Mouse (Mus musculus): ENCODE data around the gene Tead1. TPM values are rescaled to one million over a fixed set of nuclear protein-coding genes. Genes with fewer than 3 reads are reported as not detected.

Tead1 gene
- polyA plus RNA-seq, 1 experiment from 2014 or later, result 1.5 TPM

DNA sequence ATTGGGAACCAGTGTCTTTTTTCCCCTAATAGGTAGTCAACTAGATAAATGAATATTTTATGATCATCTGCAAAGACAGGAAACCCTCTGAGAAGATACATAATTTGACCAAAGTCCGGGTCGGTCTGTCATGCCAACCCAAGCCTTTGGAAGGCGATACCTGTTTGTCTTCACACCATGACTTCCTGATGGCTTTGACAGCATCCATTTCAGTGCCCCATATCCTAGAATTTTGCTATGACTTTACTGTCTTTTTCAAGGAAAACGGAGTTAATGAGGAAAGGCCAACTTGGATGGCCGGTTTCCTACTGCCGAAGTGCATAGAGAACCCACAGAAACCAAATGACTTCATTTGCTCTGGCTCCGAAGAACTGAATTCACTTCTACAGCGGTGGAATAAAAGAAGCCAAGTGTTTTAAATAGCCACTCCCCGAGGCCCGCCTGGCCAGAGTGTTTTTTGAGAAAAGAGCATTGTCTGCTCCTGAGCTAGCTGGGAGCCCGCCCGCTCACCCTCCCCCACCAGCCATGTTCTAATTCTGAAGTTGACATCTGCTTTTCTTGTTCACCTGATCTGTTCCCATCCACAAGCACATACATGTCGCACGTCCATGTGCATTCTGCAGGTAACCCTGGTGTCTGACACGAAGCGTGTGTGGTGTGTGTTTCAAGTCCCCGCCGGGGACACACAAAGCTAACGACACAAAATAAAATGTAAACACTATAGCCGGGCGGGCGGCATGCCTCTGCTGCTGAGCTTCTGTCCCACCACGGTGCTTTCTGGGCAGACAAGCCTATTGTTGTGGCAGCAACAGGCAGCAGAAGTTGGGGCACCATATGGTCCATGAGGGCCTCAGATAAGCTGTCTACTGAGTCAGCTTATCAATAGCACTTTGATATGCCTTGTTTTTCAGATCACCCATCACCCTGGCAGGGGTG lies 5.8 kb downstream of the Tead1 start:
- Histone ChIP-seq H3K27ac (ENCODE audit: low read length) (no peak overlapping the region), H3K4me3 (ENCODE audit: low read depth, low read length) (no peak overlapping the region), H3K4me2 (ENCODE audit: low read depth, low read length) (no peak overlapping the region), H3K9ac (ENCODE audit: low read depth, low read length) (no peak overlapping the region), H3K27me3 (ENCODE audit: control insufficient read depth, insufficient read depth, low read depth, low read length) (peaks cover 23% of the 10 kb centered on the region), H3K4me1 (ENCODE audit: control insufficient read depth, low read depth, low read length) (no peaks in the 10 kb centered on the region; the same call in 1 of the 2 replicates), H3K9me3 (replicated peaks; ENCODE audit: control insufficient read depth, low read length) (no peaks in the 10 kb centered on the region), H3K36me3 (ENCODE audit: control insufficient read depth, insufficient read depth) (no peaks in the 10 kb centered on the region)
- no peak for ATAC-seq (ENCODE audit: low read depth)
- 12% methylated on average over 23 of the region's 23 CpGs for WGBS (ENCODE audit: insufficient replicate concordance)

GRCm38 (mm10) chr7:112685993-112686392 lies 6.9 kb downstream of the Tead1 start:
- no peaks in the 10 kb centered on the region for H3K9me3 ChIP-seq (replicated peaks; ENCODE audit: control insufficient read depth, low read length)
- H3K9ac ChIP-seq (ENCODE audit: low read depth, low read length), result no peak overlapping the region
- H3K4me1 ChIP-seq (ENCODE audit: control insufficient read depth, low read depth, low read length), result no peaks in the 10 kb centered on the region; the same call in 1 of the 2 replicates
- no peak overlapping the region for H3K4me3 ChIP-seq (ENCODE audit: low read depth, low read length)
- H3K27ac ChIP-seq (ENCODE audit: low read length), result no peak overlapping the region
- no peak overlapping the region for H3K4me2 ChIP-seq (ENCODE audit: low read depth, low read length)
- no peak for ATAC-seq (ENCODE audit: low read depth)
- H3K36me3 ChIP-seq (ENCODE audit: control insufficient read depth, insufficient read depth), result no peaks in the 10 kb centered on the region
- WGBS (ENCODE audit: insufficient replicate concordance), result 67% methylated on average over 3 of the region's 3 CpGs
- H3K27me3 ChIP-seq (ENCODE audit: control insufficient read depth, insufficient read depth, low read depth, low read length), result peaks cover 13% of the 10 kb centered on the region

- H3K27me3 ChIP-seq (ENCODE audit: control insufficient read depth, insufficient read depth, low read depth, low read length), result peaks cover 11% of the 10 kb centered on the region; the same call in 1 of the 2 replicates
- no peak overlapping the region for H3K27ac ChIP-seq (ENCODE audit: low read length)
- no peaks in the 10 kb centered on the region for H3K36me3 ChIP-seq (ENCODE audit: control insufficient read depth, insufficient read depth)
- H3K4me2 ChIP-seq (ENCODE audit: low read depth, low read length), result no peak overlapping the region
- no peak overlapping the region for H3K4me3 ChIP-seq (ENCODE audit: low read depth, low read length)
- H3K9ac ChIP-seq (ENCODE audit: low read depth, low read length), result no peak overlapping the region
- no peaks in the 10 kb centered on the region; the same call in 1 of the 2 replicates for H3K4me1 ChIP-seq (ENCODE audit: control insufficient read depth, low read depth, low read length)
- H3K9me3 ChIP-seq (replicated peaks; ENCODE audit: control insufficient read depth, low read length), result no peaks in the 10 kb centered on the region
- WGBS (ENCODE audit: insufficient replicate concordance), result 44% methylated on average over 10 of the region's 10 CpGs
- no peak for ATAC-seq (ENCODE audit: low read depth)
Measured at GRCm38 (mm10) chr7:112686586-112686985, 7.5 kb downstream of the Tead1 start.

DNA sequence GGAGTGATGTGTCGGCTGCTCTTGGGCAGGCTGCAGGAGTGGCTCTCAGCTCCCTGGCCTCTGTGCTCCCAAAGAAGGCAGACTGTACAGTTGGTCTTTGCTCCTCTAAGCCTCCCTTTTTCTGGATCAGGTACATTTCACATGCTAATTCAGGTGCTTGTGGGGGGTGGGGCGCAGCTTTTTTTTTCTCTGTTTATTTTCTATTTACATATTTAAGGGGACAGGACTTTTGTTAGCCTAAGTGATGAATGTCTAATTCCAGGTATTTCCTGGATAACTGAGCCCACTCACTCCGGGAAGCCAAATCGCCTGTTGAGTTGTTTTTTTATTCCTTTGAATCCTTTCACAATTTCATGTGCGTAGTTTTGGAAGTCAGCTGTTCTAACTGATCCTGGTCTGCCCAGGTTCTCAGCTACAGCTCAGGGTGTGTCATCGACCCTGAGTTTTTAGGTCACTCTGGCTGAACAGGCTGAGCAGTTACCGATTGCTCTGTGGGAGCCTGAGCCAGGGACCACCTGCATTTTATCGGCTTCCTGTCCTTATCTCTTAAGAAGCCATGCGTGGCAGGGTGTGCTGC lies 9.4 kb downstream of the Tead1 start:
- Histone ChIP-seq H3K27ac (ENCODE audit: low read length) (no peak overlapping the region), H3K9ac (ENCODE audit: low read depth, low read length) (no peak overlapping the region), H3K9me3 (replicated peaks; ENCODE audit: control insufficient read depth, low read length) (no peaks in the 10 kb centered on the region), H3K4me2 (ENCODE audit: low read depth, low read length) (no peak overlapping the region), H3K36me3 (ENCODE audit: control insufficient read depth, insufficient read depth) (no peaks in the 10 kb centered on the region), H3K27me3 (ENCODE audit: control insufficient read depth, insufficient read depth, low read depth, low read length) (peaks cover 8% of the 10 kb centered on the region; the same call in 1 of the 2 replicates), H3K4me3 (ENCODE audit: low read depth, low read length) (no peak overlapping the region), H3K4me1 (ENCODE audit: control insufficient read depth, low read depth, low read length) (no peaks in the 10 kb centered on the region; the same call in 1 of the 2 replicates)
- 29% methylated on average over 9 of the region's 9 CpGs for WGBS (ENCODE audit: insufficient replicate concordance)
- ATAC-seq (ENCODE audit: low read depth), result no peak

- Histone ChIP-seq H3K4me1 (ENCODE audit: control insufficient read depth, low read depth, low read length) (no peaks in the 10 kb centered on the region; the same call in 1 of the 2 replicates), H3K36me3 (ENCODE audit: control insufficient read depth, insufficient read depth) (no peaks in the 10 kb centered on the region), H3K9ac (ENCODE audit: low read depth, low read length) (no peak overlapping the region), H3K27ac (ENCODE audit: low read length) (no peak overlapping the region), H3K9me3 (replicated peaks; ENCODE audit: control insufficient read depth, low read length) (no peaks in the 10 kb centered on the region), H3K4me2 (ENCODE audit: low read depth, low read length) (no peak overlapping the region), H3K27me3 (ENCODE audit: control insufficient read depth, insufficient read depth, low read depth, low read length) (no peaks in the 10 kb centered on the region; the same call in 1 of the 2 replicates), H3K4me3 (ENCODE audit: low read depth, low read length) (no peak overlapping the region)
- 20% methylated on average over 7 of the region's 7 CpGs for WGBS (ENCODE audit: insufficient replicate concordance)
- ATAC-seq (ENCODE audit: low read depth), result no peak
Measured at GRCm38 (mm10) chr7:112690836-112691781, 12.0 kb downstream of the Tead1 start.

DNA sequence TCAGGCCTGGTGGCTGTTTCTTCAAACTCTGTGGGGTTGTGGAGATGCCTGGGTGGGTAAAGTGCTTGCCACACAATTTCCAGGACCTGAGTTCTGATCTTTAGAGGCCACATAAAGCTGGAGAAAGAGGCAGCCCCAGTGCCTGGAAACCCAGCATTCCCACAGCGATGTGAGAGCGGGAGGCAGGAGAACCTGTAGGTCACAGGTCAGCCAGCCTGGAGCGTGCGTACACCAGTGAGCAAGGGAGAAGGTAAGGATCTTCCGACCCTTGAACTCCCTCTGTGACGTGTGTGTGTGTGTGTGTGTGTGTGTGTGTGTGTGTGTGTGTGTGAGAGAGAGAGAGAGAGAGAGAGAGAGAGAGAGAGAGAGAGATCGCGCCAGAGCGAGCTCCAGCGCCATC lies 14.4 kb downstream of the Tead1 start:
- no peaks in the 10 kb centered on the region for H3K27me3 ChIP-seq (ENCODE audit: control insufficient read depth, insufficient read depth, low read depth, low read length)
- no peak overlapping the region for H3K4me3 ChIP-seq (ENCODE audit: low read depth, low read length)
- ATAC-seq (ENCODE audit: low read depth), result no peak
- no peaks in the 10 kb centered on the region; the same call in 1 of the 2 replicates for H3K4me1 ChIP-seq (ENCODE audit: control insufficient read depth, low read depth, low read length)
- H3K4me2 ChIP-seq (ENCODE audit: low read depth, low read length), result no peak overlapping the region
- no peak overlapping the region for H3K9ac ChIP-seq (ENCODE audit: low read depth, low read length)
- no peaks in the 10 kb centered on the region for H3K36me3 ChIP-seq (ENCODE audit: control insufficient read depth, insufficient read depth)
- no peak overlapping the region for H3K27ac ChIP-seq (ENCODE audit: low read length)
- WGBS (ENCODE audit: insufficient replicate concordance), result 63% methylated on average over 10 of the region's 10 CpGs
- no peaks in the 10 kb centered on the region for H3K9me3 ChIP-seq (replicated peaks; ENCODE audit: control insufficient read depth, low read length)

DNA sequence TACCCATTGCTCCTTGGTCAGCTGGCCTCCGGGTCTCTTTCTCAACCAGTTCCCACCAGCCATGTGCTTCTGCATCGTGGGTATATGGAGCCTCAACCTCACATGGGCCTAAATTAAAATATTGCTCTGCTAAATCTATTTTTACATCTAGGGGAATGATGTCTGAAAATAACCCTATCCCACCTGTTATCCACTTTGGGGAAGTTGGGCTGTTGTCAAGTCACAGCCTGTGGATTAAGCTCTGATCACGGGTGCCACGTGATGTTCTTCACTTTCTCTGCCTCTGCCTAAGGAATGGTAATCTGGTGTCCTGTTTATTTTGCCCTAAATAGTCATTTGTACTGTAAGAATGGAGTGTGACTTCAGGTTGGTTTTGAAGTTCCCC lies 17.7 kb downstream of the Tead1 start:
- Histone ChIP-seq H3K4me3 (ENCODE audit: low read depth, low read length) (no peak overlapping the region), H3K4me2 (ENCODE audit: low read depth, low read length) (no peak overlapping the region), H3K36me3 (ENCODE audit: control insufficient read depth, insufficient read depth) (no peaks in the 10 kb centered on the region), H3K9ac (ENCODE audit: low read depth, low read length) (no peak overlapping the region), H3K27me3 (ENCODE audit: control insufficient read depth, insufficient read depth, low read depth, low read length) (no peaks in the 10 kb centered on the region), H3K9me3 (replicated peaks; ENCODE audit: control insufficient read depth, low read length) (no peaks in the 10 kb centered on the region), H3K27ac (ENCODE audit: low read length) (no peak overlapping the region), H3K4me1 (ENCODE audit: control insufficient read depth, low read depth, low read length) (no peaks in the 10 kb centered on the region)
- no peak for ATAC-seq (ENCODE audit: low read depth)
- WGBS (ENCODE audit: insufficient replicate concordance), result 18% methylated on average over 4 of the region's 4 CpGs

- Histone ChIP-seq H3K27ac (ENCODE audit: low read length) (no peak overlapping the region), H3K36me3 (ENCODE audit: control insufficient read depth, insufficient read depth) (no peaks in the 10 kb centered on the region), H3K4me1 (ENCODE audit: control insufficient read depth, low read depth, low read length) (no peaks in the 10 kb centered on the region), H3K4me2 (ENCODE audit: low read depth, low read length) (no peak overlapping the region), H3K27me3 (ENCODE audit: control insufficient read depth, insufficient read depth, low read depth, low read length) (no peaks in the 10 kb centered on the region), H3K9me3 (replicated peaks; ENCODE audit: control insufficient read depth, low read length) (no peaks in the 10 kb centered on the region), H3K4me3 (ENCODE audit: low read depth, low read length) (no peak overlapping the region), H3K9ac (ENCODE audit: low read depth, low read length) (no peak overlapping the region)
- 6% methylated on average over 10 of the region's 10 CpGs for WGBS (ENCODE audit: insufficient replicate concordance)
- no peak for ATAC-seq (ENCODE audit: low read depth)
Measured at GRCm38 (mm10) chr7:112697162-112697841, 18.2 kb downstream of the Tead1 start.
